Mouse (Mus musculus) hindbrain, embryonic 13.5 days (tissue): Measurements from ENCODE around the gene Vmn1r200. TPM values are rescaled to one million over a fixed set of nuclear protein-coding genes. Genes with fewer than 3 reads are reported as not detected.
"Not testable (repeated sequence)": the region's sequence is repeated elsewhere in the genome, so short reads cannot be mapped to it uniquely, and the experiment has no call there.

Experiments
- ATAC-seq: fragments of 200-750 bp; cut with Nextera tagmentation; 2 replicates; pipeline ENCODE4 v1.8.0; 2017; ENCODE audit warnings: moderate TSS enrichment; ENCODE audit not compliant: low FRiP score
- H3K27ac ChIP-seq: fragments of 300-500 bp; sonication (generic); 2 replicates; pipeline ENCODE4 v1.5.1; 2015; ENCODE audit warnings: inconsistent platforms, mild to moderate bottlenecking, moderate library complexity
- H3K27me3 ChIP-seq: fragments of 300-500 bp; sonication (generic); 2 replicates; pipeline ENCODE4 v1.6.1; 2015; ENCODE audit warnings: mild to moderate bottlenecking, inconsistent platforms
- H3K36me3 ChIP-seq: fragments of 300-500 bp; sonication (generic); 2 replicates; pipeline ENCODE4 v1.6.1; 2015; ENCODE audit warnings: mild to moderate bottlenecking, inconsistent platforms
- H3K4me1 ChIP-seq: fragments of 300-500 bp; sonication (generic); replicated peaks from 2 replicates; pipeline ENCODE4 v1.6.1; 2015; ENCODE audit warnings: inconsistent platforms
- H3K4me2 ChIP-seq: fragments of 300-500 bp; sonication (generic); 2 replicates; pipeline ENCODE4 v1.6.1; 2015; ENCODE audit warnings: inconsistent platforms, mild to moderate bottlenecking, moderate library complexity
- H3K4me3 ChIP-seq: fragments of 300-500 bp; sonication (generic); 2 replicates; pipeline ENCODE4 v1.5.1; 2015; ENCODE audit warnings: mild to moderate bottlenecking, inconsistent platforms
- H3K9ac ChIP-seq: fragments of 300-500 bp; sonication (generic); 2 replicates; pipeline ENCODE4 v1.6.1; 2015; ENCODE audit warnings: mild to moderate bottlenecking, inconsistent platforms
- H3K9me3 ChIP-seq: fragments of 300-500 bp; sonication (generic); 2 replicates; pipeline ENCODE4 v1.6.1; 2016; ENCODE audit warnings: inconsistent platforms
- WGBS: fragments of 180-500 bp; shearing (Covaris S2); methylation state at CpG from one replicate; pipeline ENCODE4 v1.1.7; 2015; 5-methylcytosine and 5-hydroxymethylcytosine counted together
- polyA plus RNA-seq: library from polyadenylated mRNA; unstranded; fragments of >200 nt; fragmentation: Nextera tagmentation; extraction: Ambion mirVana; gene quantifications from 2 replicates; pipeline ENCODE4 v1.2.1, GENCODE M21; 2015

Vmn1r200 gene
- not detected in 2 replicates for polyA plus RNA-seq

GRCm38 (mm10) chr13:22390073-22390472 lies at the start of gene Vmn1r200:
TSS of gene Vmn1r200 (plus strand) at chr13:22390373.
- no peaks in the 10 kb centered on the region for H3K4me1 ChIP-seq
- no peaks in the 10 kb centered on the region for H3K27me3 ChIP-seq
- no peak for ATAC-seq
- no peaks in the 10 kb centered on the region for H3K9me3 ChIP-seq
- 35% methylated on average over 3 of the region's 3 CpGs for WGBS
- H3K4me3 ChIP-seq, result no peak within 1 kb of the TSS
- no peak within 1 kb of the TSS for H3K27ac ChIP-seq
- H3K9ac ChIP-seq, result no peak within 1 kb of the TSS
- no peak within 1 kb of the TSS for H3K4me2 ChIP-seq
- no peaks in the 10 kb centered on the region for H3K36me3 ChIP-seq

GRCm38 (mm10) chr13:22350064-22350463 lies 40.1 kb upstream of the Vmn1r200 start, which contains the start of gene Vmn1r198:
TSS of gene Vmn1r198 (plus strand) at chr13:22350364.
- H3K9me3 ChIP-seq, result no peaks in the 10 kb centered on the region
- WGBS, result 54% methylated on average over 1 of the region's 1 CpGs
- no peaks in the 10 kb centered on the region for H3K36me3 ChIP-seq
- no peaks in the 10 kb centered on the region for H3K27me3 ChIP-seq
- H3K4me1 ChIP-seq, result no peaks in the 10 kb centered on the region
- ATAC-seq, result no peak
- H3K4me3 ChIP-seq, result no peak within 1 kb of the TSS
- H3K9ac ChIP-seq, result no peak within 1 kb of the TSS
- no peak within 1 kb of the TSS for H3K27ac ChIP-seq
- H3K4me2 ChIP-seq, result no peak within 1 kb of the TSS

- whole genome bisulfite sequencing, result 97% methylated on average over 1 of the region's 1 CpGs
- H3K27ac ChIP-seq, result no peak overlapping the region
- H3K4me3 ChIP-seq, result no peak overlapping the region
- no peaks in the 10 kb centered on the region for H3K36me3 ChIP-seq
- ATAC-seq, result no peak
- H3K27me3 ChIP-seq, result no peaks in the 10 kb centered on the region
- H3K9me3 ChIP-seq, result no peaks in the 10 kb centered on the region
- H3K9ac ChIP-seq, result no peak overlapping the region
- H3K4me2 ChIP-seq, result no peak overlapping the region
- H3K4me1 ChIP-seq, result no peaks in the 10 kb centered on the region
Measured at GRCm38 (mm10) chr13:22350813-22351212, 39.4 kb upstream of the Vmn1r200 start.

GRCm38 (mm10) chr13:22379518-22379917 lies 10.7 kb upstream of the Vmn1r200 start, which contains the start of gene Vmn1r199:
TSS of gene Vmn1r199 (plus strand) at chr13:22379818.
- no peaks in the 10 kb centered on the region for H3K9me3 ChIP-seq
- 81% methylated on average over 2 of the region's 2 CpGs for WGBS
- H3K36me3 ChIP-seq, result no peaks in the 10 kb centered on the region
- no peak within 1 kb of the TSS for H3K27ac ChIP-seq
- H3K4me3 ChIP-seq, result no peak within 1 kb of the TSS
- no peak within 1 kb of the TSS for H3K4me2 ChIP-seq
- no peaks in the 10 kb centered on the region for H3K27me3 ChIP-seq
- H3K9ac ChIP-seq, result no peak within 1 kb of the TSS
- H3K4me1 ChIP-seq, result no peaks in the 10 kb centered on the region
- ATAC-seq, result no peak

- H3K9me3 ChIP-seq, H3K4me2 ChIP-seq, H3K27ac ChIP-seq, H3K4me3 ChIP-seq, H3K27me3 ChIP-seq, H3K4me1 ChIP-seq, ATAC-seq, H3K9ac ChIP-seq, H3K36me3 ChIP-seq: not testable (repeated sequence)
- WGBS, result 90% methylated on average over 3 of the region's 3 CpGs
Measured at GRCm38 (mm10) chr13:22381128-22381527, 9.0 kb upstream of the Vmn1r200 start.

GRCm38 (mm10) chr13:22383401-22383800 lies 6.8 kb upstream of the Vmn1r200 start:
- WGBS, result 85% methylated on average over 3 of the region's 3 CpGs
- H3K36me3 ChIP-seq, result no peaks in the 10 kb centered on the region
- H3K9ac ChIP-seq, result no peak overlapping the region
- ATAC-seq, result no peak
- H3K27ac ChIP-seq, result no peak overlapping the region
- H3K4me2 ChIP-seq, result no peak overlapping the region
- no peak overlapping the region for H3K4me3 ChIP-seq
- no peaks in the 10 kb centered on the region for H3K27me3 ChIP-seq
- no peaks in the 10 kb centered on the region for H3K4me1 ChIP-seq
- no peaks in the 10 kb centered on the region for H3K9me3 ChIP-seq

- Histone ChIP-seq H3K4me3 (no peak overlapping the region), H3K4me1 (no peaks in the 10 kb centered on the region), H3K27ac (no peak overlapping the region), H3K9me3 (no peaks in the 10 kb centered on the region), H3K36me3 (no peaks in the 10 kb centered on the region), H3K9ac (no peak overlapping the region), H3K4me2 (no peak overlapping the region), H3K27me3 (no peaks in the 10 kb centered on the region)
- 94% methylated on average over 1 of the region's 1 CpGs for WGBS
- no peak for ATAC-seq
Measured at GRCm38 (mm10) chr13:22387050-22387449, 3.1 kb upstream of the Vmn1r200 start.

GRCm38 (mm10) chr13:22402978-22403377 lies 12.8 kb downstream of the Vmn1r200 start:
- WGBS, result 70% methylated on average over 1 of the region's 1 CpGs
- Histone ChIP-seq H3K9me3 (peaks cover 18% of the 10 kb centered on the region), H3K27me3 (no peaks in the 10 kb centered on the region), H3K4me1 (no peaks in the 10 kb centered on the region), H3K9ac (no peak overlapping the region), H3K4me3 (no peak overlapping the region), H3K27ac (no peak overlapping the region), H3K36me3 (no peaks in the 10 kb centered on the region), H3K4me2 (no peak overlapping the region)
- no peak for ATAC-seq

Other genes with a start within 250 kb of the Vmn1r200 start
- gene Vmn1r191, start 206.4 kb upstream of the Vmn1r200 start, polyA plus RNA-seq, result not detected in 2 replicates
- not detected in 2 replicates for gene Vmn1r192, start 199.2 kb upstream of the Vmn1r200 start, polyA plus RNA-seq
- not detected in 2 replicates for gene Vmn1r193, start 167.2 kb upstream of the Vmn1r200 start, polyA plus RNA-seq
- gene Vmn1r194, start 146.2 kb upstream of the Vmn1r200 start, polyA plus RNA-seq, result not detected in 2 replicates
- not detected in 2 replicates for gene Vmn1r195, start 119.9 kb upstream of the Vmn1r200 start, polyA plus RNA-seq
- not detected in 2 replicates for gene Vmn1r196, start 100.5 kb upstream of the Vmn1r200 start, polyA plus RNA-seq
- not detected in 2 replicates for gene Vmn1r197, start 65.8 kb upstream of the Vmn1r200 start, polyA plus RNA-seq
- not detected in 2 replicates for gene Vmn1r198, start 40.0 kb upstream of the Vmn1r200 start, polyA plus RNA-seq
- gene Vmn1r199, start 10.6 kb upstream of the Vmn1r200 start, polyA plus RNA-seq, result not detected in 2 replicates
- gene Vmn1r201, start 81.5 kb downstream of the Vmn1r200 start, polyA plus RNA-seq, result not detected in 2 replicates
- gene Vmn1r202, start 115.0 kb downstream of the Vmn1r200 start, polyA plus RNA-seq, result not detected in 2 replicates
- not detected in 2 replicates for gene Vmn1r203, start 127.7 kb downstream of the Vmn1r200 start, polyA plus RNA-seq
- not detected in 2 replicates for gene Vmn1r204, start 162.8 kb downstream of the Vmn1r200 start, polyA plus RNA-seq
- not detected in 2 replicates for gene Vmn1r205, start 202.6 kb downstream of the Vmn1r200 start, polyA plus RNA-seq
- not detected in 2 replicates for gene Vmn1r206, start 233.9 kb downstream of the Vmn1r200 start, polyA plus RNA-seq